Mouse (Mus musculus) induced T-regulatory cell, adult 2 months (primary cell): Measurements from ENCODE around the gene Tm9sf4.

Experiments
- DNase-seq: peaks from one replicate; pipeline ENCODE4 v3.0.0-alpha.2; 2012; ENCODE audit warnings: low read depth

Tm9sf4 gene

GRCm38 (mm10) chr2:153157270-153157669 lies 3.8 kb upstream of the Tm9sf4 start:
- DNase-seq, result peak; percentile 56

- peak; percentile 20 for DNase-seq
These were observed 970 bp upstream of the Tm9sf4 start for GRCm38 (mm10) chr2:153160133-153160532.

GRCm38 (mm10) chr2:153161684-153162080 lies 579 bp downstream of the Tm9sf4 start:
- no peak for DNase-seq

- no peak for DNase-seq
These were observed 6.0 kb downstream of the Tm9sf4 start for GRCm38 (mm10) chr2:153167136-153167535.

- no peak for DNase-seq
These were observed 7.2 kb downstream of the Tm9sf4 start for GRCm38 (mm10) chr2:153168134-153168820.

GRCm38 (mm10) chr2:153170490-153171224 lies 9.6 kb downstream of the Tm9sf4 start:
- no peak for DNase-seq

- no peak for DNase-seq
These were observed 10.9 kb downstream of the Tm9sf4 start for GRCm38 (mm10) chr2:153171966-153172365.

GRCm38 (mm10) chr2:153175995-153176570 lies 15.0 kb downstream of the Tm9sf4 start:
- DNase-seq, result no peak

- DNase-seq, result no peak
These were observed 16.1 kb downstream of the Tm9sf4 start for GRCm38 (mm10) chr2:153177188-153177587.

GRCm38 (mm10) chr2:153179126-153179860 lies 18.2 kb downstream of the Tm9sf4 start:
- DNase-seq, result no peak

GRCm38 (mm10) chr2:153179961-153180360 lies 18.9 kb downstream of the Tm9sf4 start:
- DNase-seq, result no peak

- no peak for DNase-seq
These were observed 25.1 kb downstream of the Tm9sf4 start for GRCm38 (mm10) chr2:153186176-153186591.

GRCm38 (mm10) chr2:153187848-153188247 lies 26.7 kb downstream of the Tm9sf4 start:
- no peak for DNase-seq

GRCm38 (mm10) chr2:153191242-153191641 lies 30.1 kb downstream of the Tm9sf4 start:
- DNase-seq, result no peak

- DNase-seq, result no peak
These were observed 33.2 kb downstream of the Tm9sf4 start for GRCm38 (mm10) chr2:153194255-153194654.

GRCm38 (mm10) chr2:153198485-153198884 lies 37.4 kb downstream of the Tm9sf4 start:
- DNase-seq, result peak; percentile 22

- DNase-seq, result no peak
These were observed 38.0 kb downstream of the Tm9sf4 start for GRCm38 (mm10) chr2:153199114-153199513.

- no peak for DNase-seq
These were observed 41.7 kb downstream of the Tm9sf4 start for GRCm38 (mm10) chr2:153202766-153203165.

GRCm38 (mm10) chr2:153208149-153208548 lies 47.0 kb downstream of the Tm9sf4 start:
- no peak for DNase-seq

GRCm38 (mm10) chr2:153209286-153209685 lies 48.2 kb downstream of the Tm9sf4 start:
- no peak for DNase-seq

GRCm38 (mm10) chr2:153211451-153211850 lies 50.3 kb downstream of the Tm9sf4 start:
- peak; percentile 79 for DNase-seq

- DNase-seq, result no peak
These were observed 52.2 kb downstream of the Tm9sf4 start for GRCm38 (mm10) chr2:153213351-153213750.
